Mouse (Mus musculus): ENCODE measurements at regions not wholly inside any gene's neighbourhood (a gene's known extent, or its start where the extent isn't known, plus 50 kb on each side); places are given as distances from the start of the nearest gene placed in this dataset.

- Histone ChIP-seq H3K27ac (replicated peaks in 1 of 2; ENCODE audit: control insufficient read depth in 1 of 2, insufficient read depth in 1 of 2, low read depth in 2 of 2, low read length in 2 of 2) (no peak overlapping the region), H3K36me3 (ENCODE audit: control insufficient read depth, insufficient read depth, low read length) (no peaks in the 10 kb centered on the region), H3K9ac (ENCODE audit: low read length) (no peak overlapping the region), H3K4me2 (ENCODE audit: low read length) (no peak overlapping the region), H3K9me3 (ENCODE audit: control insufficient read depth, low read length) (no peaks in the 10 kb centered on the region), H3K4me3 (ENCODE audit: control insufficient read depth in 1 of 2, insufficient read depth in 1 of 2, low read depth in 1 of 2, low read length in 2 of 2) (no peak overlapping the region), H3K27me3 (ENCODE audit: control insufficient read depth, insufficient read depth, low read length) (no peaks in the 10 kb centered on the region), H3K4me1 (ENCODE audit: control insufficient read depth in 2 of 2, insufficient read depth in 2 of 2, low read length in 2 of 2) (peaks cover 3% of the 10 kb centered on the region in 2 experiments; a peak in 2 of 4 replicates)
- 77% methylated on average over 5 of the region's 5 CpGs for WGBS
- ATAC-seq (ENCODE audit: insufficient number of reproducible peaks, insufficient read depth, low FRiP score, low read depth): no peak
These were observed 298.5 kb downstream of the Rps24 start for GRCm38 (mm10) chr14:24785452-24785851.

GRCm38 (mm10) chr14:24793375-24794285 lies 306.7 kb downstream of the Rps24 start:
- H3K9me3 ChIP-seq (ENCODE audit: control insufficient read depth, low read length): no peaks in the 10 kb centered on the region
- ATAC-seq (ENCODE audit: insufficient number of reproducible peaks, insufficient read depth, low FRiP score, low read depth): 0 out of 2 replicates have a peak, but pooled peaks have one; percentile 21
- H3K9ac ChIP-seq (ENCODE audit: low read length): no peak overlapping the region
- WGBS: 56% methylated on average over 10 of the region's 10 CpGs
- H3K4me3 ChIP-seq (ENCODE audit: control insufficient read depth in 1 of 2, insufficient read depth in 1 of 2, low read depth in 1 of 2, low read length in 2 of 2): no peak overlapping the region
- H3K4me2 ChIP-seq (ENCODE audit: low read length): no peak overlapping the region
- H3K4me1 ChIP-seq (ENCODE audit: control insufficient read depth in 2 of 2, insufficient read depth in 2 of 2, low read length in 2 of 2): peaks cover 6 to 9% of the 10 kb centered on the region in 2 experiments; a peak in 2 of 4 replicates
- peak overlapping the region; percentile 33 to 44 for H3K27ac ChIP-seq (replicated peaks in 1 of 2; ENCODE audit: control insufficient read depth in 1 of 2, insufficient read depth in 1 of 2, low read depth in 2 of 2, low read length in 2 of 2)
- H3K27me3 ChIP-seq (ENCODE audit: control insufficient read depth, insufficient read depth, low read length): no peaks in the 10 kb centered on the region
- H3K36me3 ChIP-seq (ENCODE audit: control insufficient read depth, insufficient read depth, low read length): no peaks in the 10 kb centered on the region

GRCm38 (mm10) chr14:24794359-24794845 lies 307.5 kb downstream of the Rps24 start:
- Histone ChIP-seq H3K9ac (ENCODE audit: low read length) (no peak overlapping the region), H3K4me1 (ENCODE audit: control insufficient read depth in 2 of 2, insufficient read depth in 2 of 2, low read length in 2 of 2) (peaks cover 6 to 9% of the 10 kb centered on the region in 2 experiments; a peak in 2 of 4 replicates), H3K9me3 (ENCODE audit: control insufficient read depth, low read length) (no peaks in the 10 kb centered on the region), H3K36me3 (ENCODE audit: control insufficient read depth, insufficient read depth, low read length) (no peaks in the 10 kb centered on the region), H3K27me3 (ENCODE audit: control insufficient read depth, insufficient read depth, low read length) (no peaks in the 10 kb centered on the region), H3K27ac (replicated peaks in 1 of 2; ENCODE audit: control insufficient read depth in 1 of 2, insufficient read depth in 1 of 2, low read depth in 2 of 2, low read length in 2 of 2) (peak overlapping the region in 1 of 2 experiments; percentile 44; a peak in 1 of 4 replicates), H3K4me2 (ENCODE audit: low read length) (no peak overlapping the region), H3K4me3 (ENCODE audit: control insufficient read depth in 1 of 2, insufficient read depth in 1 of 2, low read depth in 1 of 2, low read length in 2 of 2) (no peak overlapping the region)
- WGBS: 69% methylated on average over 12 of the region's 12 CpGs
- no peak for ATAC-seq (ENCODE audit: insufficient number of reproducible peaks, insufficient read depth, low FRiP score, low read depth)

GRCm38 (mm10) chr14:24797494-24797893 lies 310.6 kb downstream of the Rps24 start:
- no peak for ATAC-seq (ENCODE audit: insufficient number of reproducible peaks, insufficient read depth, low FRiP score, low read depth)

GRCm38 (mm10) chr14:24798066-24798465 lies 311.1 kb downstream of the Rps24 start:
- no peaks in the 10 kb centered on the region for H3K9me3 ChIP-seq (ENCODE audit: control insufficient read depth, low read length)
- H3K36me3 ChIP-seq (ENCODE audit: control insufficient read depth, insufficient read depth, low read length): no peaks in the 10 kb centered on the region
- WGBS: 58% methylated on average over 4 of the region's 4 CpGs
- no peak overlapping the region for H3K4me2 ChIP-seq (ENCODE audit: low read length)
- H3K4me3 ChIP-seq (ENCODE audit: control insufficient read depth in 1 of 2, insufficient read depth in 1 of 2, low read depth in 1 of 2, low read length in 2 of 2): no peak overlapping the region
- no peak overlapping the region for H3K9ac ChIP-seq (ENCODE audit: low read length)
- no peak overlapping the region for H3K27ac ChIP-seq (replicated peaks in 1 of 2; ENCODE audit: control insufficient read depth in 1 of 2, insufficient read depth in 1 of 2, low read depth in 2 of 2, low read length in 2 of 2)
- H3K27me3 ChIP-seq (ENCODE audit: control insufficient read depth, insufficient read depth, low read length): no peaks in the 10 kb centered on the region
- ATAC-seq (ENCODE audit: insufficient number of reproducible peaks, insufficient read depth, low FRiP score, low read depth): no peak
- H3K4me1 ChIP-seq (ENCODE audit: control insufficient read depth in 2 of 2, insufficient read depth in 2 of 2, low read length in 2 of 2): peaks cover 6 to 9% of the 10 kb centered on the region in 2 experiments; a peak in 2 of 4 replicates

More at GRCm38 (mm10) chr14:24797494-24797893, 310.6 kb downstream of the Rps24 start:
- no peak overlapping the region for H3K27ac ChIP-seq (replicated peaks in 1 of 2; ENCODE audit: control insufficient read depth in 1 of 2, insufficient read depth in 1 of 2, low read depth in 2 of 2, low read length in 2 of 2)
- no peak overlapping the region for H3K9ac ChIP-seq (ENCODE audit: low read length)
- no peak overlapping the region for H3K4me2 ChIP-seq (ENCODE audit: low read length)
- no peaks in the 10 kb centered on the region for H3K36me3 ChIP-seq (ENCODE audit: control insufficient read depth, insufficient read depth, low read length)
- H3K4me1 ChIP-seq (ENCODE audit: control insufficient read depth in 2 of 2, insufficient read depth in 2 of 2, low read length in 2 of 2): peaks cover 6 to 9% of the 10 kb centered on the region in 2 experiments; a peak in 2 of 4 replicates
- no peak overlapping the region for H3K4me3 ChIP-seq (ENCODE audit: control insufficient read depth in 1 of 2, insufficient read depth in 1 of 2, low read depth in 1 of 2, low read length in 2 of 2)
- H3K9me3 ChIP-seq (ENCODE audit: control insufficient read depth, low read length): no peaks in the 10 kb centered on the region
- H3K27me3 ChIP-seq (ENCODE audit: control insufficient read depth, insufficient read depth, low read length): no peaks in the 10 kb centered on the region

- Histone ChIP-seq H3K4me2 (ENCODE audit: low read length) (no peak overlapping the region), H3K9me3 (ENCODE audit: control insufficient read depth, low read length) (no peaks in the 10 kb centered on the region), H3K27ac (replicated peaks in 1 of 2; ENCODE audit: control insufficient read depth in 1 of 2, insufficient read depth in 1 of 2, low read depth in 2 of 2, low read length in 2 of 2) (no peak overlapping the region), H3K4me3 (ENCODE audit: control insufficient read depth in 1 of 2, insufficient read depth in 1 of 2, low read depth in 1 of 2, low read length in 2 of 2) (no peak overlapping the region), H3K4me1 (ENCODE audit: control insufficient read depth in 2 of 2, insufficient read depth in 2 of 2, low read length in 2 of 2) (peaks cover 3 to 4% of the 10 kb centered on the region in 2 experiments; a peak in 2 of 4 replicates), H3K27me3 (ENCODE audit: control insufficient read depth, insufficient read depth, low read length) (no peaks in the 10 kb centered on the region), H3K9ac (ENCODE audit: low read length) (no peak overlapping the region), H3K36me3 (ENCODE audit: control insufficient read depth, insufficient read depth, low read length) (no peaks in the 10 kb centered on the region)
- WGBS: 75% methylated on average over 5 of the region's 5 CpGs
- no peak for ATAC-seq (ENCODE audit: insufficient number of reproducible peaks, insufficient read depth, low FRiP score, low read depth)
These were observed 316.2 kb downstream of the Rps24 start for GRCm38 (mm10) chr14:24803001-24803655.

- peaks cover 3 to 4% of the 10 kb centered on the region in 2 experiments; a peak in 2 of 4 replicates for H3K4me1 ChIP-seq (ENCODE audit: control insufficient read depth in 2 of 2, insufficient read depth in 2 of 2, low read length in 2 of 2)
- ATAC-seq (ENCODE audit: insufficient number of reproducible peaks, insufficient read depth, low FRiP score, low read depth): no peak
- no peak overlapping the region for H3K27ac ChIP-seq (replicated peaks in 1 of 2; ENCODE audit: control insufficient read depth in 1 of 2, insufficient read depth in 1 of 2, low read depth in 2 of 2, low read length in 2 of 2)
- no peaks in the 10 kb centered on the region for H3K36me3 ChIP-seq (ENCODE audit: control insufficient read depth, insufficient read depth, low read length)
- no peaks in the 10 kb centered on the region for H3K9me3 ChIP-seq (ENCODE audit: control insufficient read depth, low read length)
- 0 out of 2 replicates have a peak overlapping the region, but pooled peaks have one; percentile 8 for H3K9ac ChIP-seq (ENCODE audit: low read length)
- 25% methylated on average over 7 of the region's 7 CpGs for WGBS
- H3K4me2 ChIP-seq (ENCODE audit: low read length): no peak overlapping the region
- H3K4me3 ChIP-seq (ENCODE audit: control insufficient read depth in 1 of 2, insufficient read depth in 1 of 2, low read depth in 1 of 2, low read length in 2 of 2): no peak overlapping the region
- no peaks in the 10 kb centered on the region for H3K27me3 ChIP-seq (ENCODE audit: control insufficient read depth, insufficient read depth, low read length)
These were observed 320.1 kb downstream of the Rps24 start for GRCm38 (mm10) chr14:24807061-24807460.
